Mouse (Mus musculus) megakaryocyte, embryonic 14.5 days (primary cell): ENCODE results near the gene Schip1.

Experiments
- FLI1 ChIP-seq: IDR thresholded peaks from 2 replicates; pipeline ENCODE4 v1.6.1; 2012; ENCODE audit warnings: low read length, inconsistent platforms, mixed read lengths
- GATA1 ChIP-seq: IDR thresholded peaks from 3 replicates; pipeline ENCODE4 v1.6.1; 2012; ENCODE audit warnings: mixed read lengths, low read length, inconsistent platforms, borderline replicate concordance

DNA sequence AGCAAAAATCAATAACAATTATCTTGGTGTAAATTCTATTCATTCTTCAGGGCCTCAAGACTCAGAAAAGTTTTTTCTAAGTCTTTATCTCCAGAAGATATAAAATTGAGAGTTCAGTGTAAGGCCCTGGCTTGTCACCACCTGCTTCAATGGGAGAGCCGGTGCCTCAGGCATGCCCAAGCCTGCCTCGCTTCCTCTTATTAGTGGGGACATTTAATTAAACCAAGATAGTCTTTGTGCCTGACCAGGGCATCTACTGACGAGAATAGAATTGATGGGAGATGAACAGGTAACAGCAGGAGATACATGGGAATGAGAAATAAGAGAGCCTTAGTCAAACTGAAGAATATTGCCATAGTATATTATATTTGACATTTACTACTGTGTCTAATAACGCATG is 27.5 kb downstream of the Schip1 start:
- TF ChIP-seq GATA1 (no peak), FLI1 (no peak)
